Mouse (Mus musculus) C2C12 (cell line): ENCODE results near the gene 2810408A11Rik. TPM values are rescaled to one million over a fixed set of nuclear protein-coding genes. Genes with fewer than 3 reads are reported as not detected.

Source experiments
- H3K27me3 ChIP-seq: one replicate; pipeline ENCODE4 v1.6.1; 2011; ENCODE audit not compliant: control insufficient read depth, insufficient read depth, insufficient read length
- H3K36me3 ChIP-seq: one replicate; pipeline ENCODE4 v1.6.1; 2011; ENCODE audit not compliant: control insufficient read depth, insufficient read depth
- H3K4me3 ChIP-seq: one replicate; pipeline ENCODE4 v1.5.1; 2011; ENCODE audit warnings: mild to moderate bottlenecking, control low read depth; ENCODE audit not compliant: poor library complexity, insufficient read depth, severe bottlenecking
- H3K79me2 ChIP-seq: one replicate; pipeline ENCODE4 v1.6.1; 2011; ENCODE audit not compliant: control insufficient read depth, insufficient read depth
- H3K79me3 ChIP-seq: one replicate; pipeline ENCODE4 v1.6.1; 2011; ENCODE audit warnings: low read depth, control low read depth
- H3ac ChIP-seq: one replicate; pipeline ENCODE3; 2011; ENCODE audit warnings: low read depth; ENCODE audit not compliant: control insufficient read depth, insufficient read length
- CEBPB ChIP-seq: IDR thresholded peaks from one replicate; pipeline ENCODE4 v1.6.1; 2011; ENCODE audit warnings: low read depth, mild to moderate bottlenecking, control low read depth, moderate library complexity
- CTCF ChIP-seq: IDR thresholded peaks from one replicate; pipeline ENCODE4 v1.5.1; 2011; ENCODE audit not compliant: control insufficient read depth, insufficient read depth, insufficient read length
- FOSL1 ChIP-seq: IDR thresholded peaks from one replicate; pipeline ENCODE4 v1.8.0; 2011; ENCODE audit warnings: mild to moderate bottlenecking, low read length; ENCODE audit not compliant: poor library complexity, insufficient read depth, severe bottlenecking
- MAX ChIP-seq: IDR thresholded peaks from one replicate; pipeline ENCODE4 v1.6.1; 2011; ENCODE audit warnings: mild to moderate bottlenecking, control low read depth
- MYOD1 ChIP-seq: IDR thresholded peaks from one replicate; pipeline ENCODE4 v1.6.1; 2011; ENCODE audit warnings: low read depth; ENCODE audit not compliant: control insufficient read depth, insufficient read length
- MYOG ChIP-seq: IDR thresholded peaks from one replicate; pipeline ENCODE4 v1.6.1; 2011; ENCODE audit not compliant: control insufficient read depth, insufficient read length; ENCODE audit errors: extremely low read depth
- USF1 ChIP-seq: IDR thresholded peaks from one replicate; pipeline ENCODE4 v1.6.1; 2011; ENCODE audit warnings: low read depth, mild to moderate bottlenecking, control low read depth, moderate library complexity
- polyA plus RNA-seq: library from polyadenylated mRNA; unstranded; fragments of >200 nt; fragmentation: generic; extraction: Trizol; gene quantifications from one replicate; pipeline ENCODE4 v1.2.1, GENCODE M21; 2012; ENCODE audit warnings: missing spikeins

The 2810408A11Rik gene
- polyA plus RNA-seq, 1 experiment, result 2.4 TPM

- peaks cover 18% of the 10 kb centered on the region for H3K79me3 ChIP-seq
- H3K4me3 ChIP-seq, result no peak overlapping the region
- H3K36me3 ChIP-seq, result no peaks in the 10 kb centered on the region
- H3K79me2 ChIP-seq, result peaks cover 21% of the 10 kb centered on the region
- H3K27me3 ChIP-seq, result no peaks in the 10 kb centered on the region
- H3ac ChIP-seq, result no peak overlapping the region
- TF ChIP-seq MYOD1, result no peak
- TF ChIP-seq FOSL1, result peak; percentile 32
- no peak for TF ChIP-seq MYOG
These were observed 17.1 kb downstream of the 2810408A11Rik start for GRCm38 (mm10) chr11:69883527-69884151.

- H3K27me3 ChIP-seq, result no peaks in the 10 kb centered on the region
- no peak for TF ChIP-seq MAX
- no peak for TF ChIP-seq CTCF
- no peak for TF ChIP-seq MYOG
- TF ChIP-seq USF1, result no peak
- no peak for TF ChIP-seq CEBPB
- TF ChIP-seq FOSL1, result no peak
- no peak for TF ChIP-seq MYOD1
- H3K36me3 ChIP-seq, result no peaks in the 10 kb centered on the region
- peaks cover 24% of the 10 kb centered on the region for H3K79me3 ChIP-seq
- no peak overlapping the region for H3K4me3 ChIP-seq
- no peak overlapping the region for H3ac ChIP-seq
- H3K79me2 ChIP-seq, result peaks cover 27% of the 10 kb centered on the region
These were observed 17.7 kb downstream of the 2810408A11Rik start for GRCm38 (mm10) chr11:69883066-69883465.

- H3ac ChIP-seq, result peak overlapping the region; percentile 60
- TF ChIP-seq MYOD1, result no peak
- TF ChIP-seq MYOG, result no peak
- TF ChIP-seq CTCF, result no peak
- TF ChIP-seq MAX, result no peak
- TF ChIP-seq FOSL1, result no peak
- no peak for TF ChIP-seq CEBPB
- no peak for TF ChIP-seq USF1
- peak overlapping the region; percentile 68 for H3K4me3 ChIP-seq
- H3K36me3 ChIP-seq, result no peaks in the 10 kb centered on the region
- no peaks in the 10 kb centered on the region for H3K27me3 ChIP-seq
- H3K79me3 ChIP-seq, result peaks cover 28% of the 10 kb centered on the region
- H3K79me2 ChIP-seq, result peaks cover 36% of the 10 kb centered on the region
These were observed 18.8 kb downstream of the 2810408A11Rik start for GRCm38 (mm10) chr11:69881787-69882670.

- Histone ChIP-seq H3K79me2 (peaks cover 36% of the 10 kb centered on the region), H3K79me3 (peaks cover 28% of the 10 kb centered on the region), H3K4me3 (peak within 1 kb of the TSS; percentile 68), H3K36me3 (no peaks in the 10 kb centered on the region), H3ac (peak within 1 kb of the TSS; percentile 80), H3K27me3 (no peaks in the 10 kb centered on the region)
- TF ChIP-seq MAX (peak; percentile 59), MYOG (no peak), USF1 (no peak), FOSL1 (no peak)
These were observed 19.8 kb downstream of the 2810408A11Rik start, which contains the start of gene Kctd11 for GRCm38 (mm10) chr11:69880853-69881603. Kctd11 (minus strand) TSS chr11:69881406.

- Histone ChIP-seq H3K36me3 (no peaks in the 10 kb centered on the region), H3K79me2 (peaks cover 36% of the 10 kb centered on the region), H3K4me3 (peak overlapping the region; percentile 68), H3K79me3 (peaks cover 28% of the 10 kb centered on the region), H3K27me3 (no peaks in the 10 kb centered on the region), H3ac (peak overlapping the region; percentile 80)
- TF ChIP-seq CTCF, result peak; percentile 55
- no peak for TF ChIP-seq MYOD1
These were observed 20.3 kb downstream of the 2810408A11Rik start for GRCm38 (mm10) chr11:69880506-69880852.
